Mouse (Mus musculus): ENCODE results near the gene Fat1. TPM values are rescaled to one million over a fixed set of nuclear protein-coding genes. Genes with fewer than 3 reads are reported as not detected.

Fat1 gene
- polyA plus RNA-seq, 1 experiment from 2014 or later, result 14.8 TPM

GRCm38 (mm10) chr8:44945577-44945976 lies 10.3 kb downstream of the Fat1 start:
- no peak overlapping the region for H3K9ac ChIP-seq (ENCODE audit: low read depth, low read length)
- no peaks in the 10 kb centered on the region for H3K27me3 ChIP-seq (replicated peaks; ENCODE audit: control insufficient read depth, insufficient read depth, low read length)
- peaks cover 2% of the 10 kb centered on the region; the same call in 1 of the 2 replicates for H3K4me1 ChIP-seq (ENCODE audit: control insufficient read depth, insufficient read depth, low read depth, low read length)
- H3K36me3 ChIP-seq (ENCODE audit: control insufficient read depth, insufficient read depth, low read length), result peaks cover 5% of the 10 kb centered on the region
- no peak overlapping the region for H3K4me2 ChIP-seq (ENCODE audit: low read length)
- peaks cover 1% of the 10 kb centered on the region; the same call in 1 of the 2 replicates for H3K9me3 ChIP-seq (ENCODE audit: control insufficient read depth, low read length)
- no peak overlapping the region for H3K27ac ChIP-seq (ENCODE audit: low read depth, low read length)
- no peak for ATAC-seq
- 98% methylated on average over 4 of the region's 4 CpGs for WGBS
- H3K4me3 ChIP-seq (ENCODE audit: low read length), result no peak overlapping the region

- no peak overlapping the region for H3K9ac ChIP-seq (ENCODE audit: low read depth, low read length)
- peak; percentile 20; the same call in 1 of the 2 replicates for ATAC-seq
- 66% methylated on average over 9 of the region's 9 CpGs for WGBS
Measured at GRCm38 (mm10) chr8:44948597-44948996, 13.3 kb downstream of the Fat1 start.

GRCm38 (mm10) chr8:44960455-44960854 lies 25.2 kb downstream of the Fat1 start:
- no peaks in the 10 kb centered on the region for H3K36me3 ChIP-seq (ENCODE audit: control insufficient read depth, insufficient read depth, low read length)
- no peaks in the 10 kb centered on the region for H3K27me3 ChIP-seq (replicated peaks; ENCODE audit: control insufficient read depth, insufficient read depth, low read length)
- no peaks in the 10 kb centered on the region for H3K9me3 ChIP-seq (ENCODE audit: control insufficient read depth, low read length)
- H3K4me3 ChIP-seq (ENCODE audit: low read length), result no peak overlapping the region
- H3K4me2 ChIP-seq (ENCODE audit: low read length), result no peak overlapping the region
- 31% methylated on average over 10 of the region's 10 CpGs for WGBS
- ATAC-seq, result no peak
- H3K27ac ChIP-seq (ENCODE audit: low read depth, low read length), result no peak overlapping the region
- H3K4me1 ChIP-seq (ENCODE audit: control insufficient read depth, insufficient read depth, low read depth, low read length), result peaks cover 5% of the 10 kb centered on the region
- no peak overlapping the region for H3K9ac ChIP-seq (ENCODE audit: low read depth, low read length)

More at GRCm38 (mm10) chr8:44948597-44948996, 13.3 kb downstream of the Fat1 start:
- Histone ChIP-seq H3K4me1 (ENCODE audit: control insufficient read depth, insufficient read depth, low read depth, low read length) (peaks cover 2% of the 10 kb centered on the region; the same call in 1 of the 2 replicates), H3K9me3 (ENCODE audit: control insufficient read depth, low read length) (peaks cover 8% of the 10 kb centered on the region), H3K4me3 (ENCODE audit: low read length) (no peak overlapping the region), H3K27me3 (replicated peaks; ENCODE audit: control insufficient read depth, insufficient read depth, low read length) (no peaks in the 10 kb centered on the region), H3K36me3 (ENCODE audit: control insufficient read depth, insufficient read depth, low read length) (peaks cover 35% of the 10 kb centered on the region), H3K27ac (ENCODE audit: low read depth, low read length) (no peak overlapping the region), H3K4me2 (ENCODE audit: low read length) (no peak overlapping the region)

GRCm38 (mm10) chr8:44960906-44961305 lies 25.7 kb downstream of the Fat1 start:
- WGBS, result 57% methylated on average over 5 of the region's 5 CpGs
- H3K9ac ChIP-seq (ENCODE audit: low read depth, low read length), result no peak overlapping the region
- H3K36me3 ChIP-seq (ENCODE audit: control insufficient read depth, insufficient read depth, low read length), result no peaks in the 10 kb centered on the region
- no peak for ATAC-seq
- H3K4me1 ChIP-seq (ENCODE audit: control insufficient read depth, insufficient read depth, low read depth, low read length), result peaks cover 5% of the 10 kb centered on the region
- no peak overlapping the region for H3K4me3 ChIP-seq (ENCODE audit: low read length)
- no peak overlapping the region for H3K27ac ChIP-seq (ENCODE audit: low read depth, low read length)
- H3K9me3 ChIP-seq (ENCODE audit: control insufficient read depth, low read length), result no peaks in the 10 kb centered on the region
- no peaks in the 10 kb centered on the region for H3K27me3 ChIP-seq (replicated peaks; ENCODE audit: control insufficient read depth, insufficient read depth, low read length)
- H3K4me2 ChIP-seq (ENCODE audit: low read length), result no peak overlapping the region

GRCm38 (mm10) chr8:44961492-44961891 lies 26.2 kb downstream of the Fat1 start:
- no peak overlapping the region for H3K4me2 ChIP-seq (ENCODE audit: low read length)
- H3K4me1 ChIP-seq (ENCODE audit: control insufficient read depth, insufficient read depth, low read depth, low read length), result peaks cover 5% of the 10 kb centered on the region

GRCm38 (mm10) chr8:44962572-44963231 lies 27.5 kb downstream of the Fat1 start:
- H3K4me1 ChIP-seq (ENCODE audit: control insufficient read depth, insufficient read depth, low read depth, low read length), result peaks cover 5% of the 10 kb centered on the region
- H3K36me3 ChIP-seq (ENCODE audit: control insufficient read depth, insufficient read depth, low read length), result no peaks in the 10 kb centered on the region
- no peak overlapping the region for H3K27ac ChIP-seq (ENCODE audit: low read depth, low read length)
- 80% methylated on average over 12 of the region's 12 CpGs for WGBS
- H3K9me3 ChIP-seq (ENCODE audit: control insufficient read depth, low read length), result no peaks in the 10 kb centered on the region
- no peak overlapping the region for H3K4me2 ChIP-seq (ENCODE audit: low read length)
- no peak for ATAC-seq
- H3K9ac ChIP-seq (ENCODE audit: low read depth, low read length), result no peak overlapping the region
- H3K4me3 ChIP-seq (ENCODE audit: low read length), result no peak overlapping the region
- H3K27me3 ChIP-seq (replicated peaks; ENCODE audit: control insufficient read depth, insufficient read depth, low read length), result no peaks in the 10 kb centered on the region

More at GRCm38 (mm10) chr8:44961492-44961891, 26.2 kb downstream of the Fat1 start:
- 68% methylated on average over 6 of the region's 6 CpGs for WGBS
- H3K9ac ChIP-seq (ENCODE audit: low read depth, low read length), result no peak overlapping the region
- no peak for ATAC-seq
- no peak overlapping the region for H3K27ac ChIP-seq (ENCODE audit: low read depth, low read length)
- no peaks in the 10 kb centered on the region for H3K36me3 ChIP-seq (ENCODE audit: control insufficient read depth, insufficient read depth, low read length)
- no peaks in the 10 kb centered on the region for H3K9me3 ChIP-seq (ENCODE audit: control insufficient read depth, low read length)
- no peak overlapping the region for H3K4me3 ChIP-seq (ENCODE audit: low read length)
- no peaks in the 10 kb centered on the region for H3K27me3 ChIP-seq (replicated peaks; ENCODE audit: control insufficient read depth, insufficient read depth, low read length)

- Histone ChIP-seq H3K9ac (ENCODE audit: low read depth, low read length) (no peak overlapping the region), H3K27ac (ENCODE audit: low read depth, low read length) (no peak overlapping the region), H3K27me3 (replicated peaks; ENCODE audit: control insufficient read depth, insufficient read depth, low read length) (no peaks in the 10 kb centered on the region), H3K4me3 (ENCODE audit: low read length) (no peak overlapping the region), H3K36me3 (ENCODE audit: control insufficient read depth, insufficient read depth, low read length) (no peaks in the 10 kb centered on the region), H3K4me1 (ENCODE audit: control insufficient read depth, insufficient read depth, low read depth, low read length) (peaks cover 8% of the 10 kb centered on the region), H3K9me3 (ENCODE audit: control insufficient read depth, low read length) (no peaks in the 10 kb centered on the region), H3K4me2 (ENCODE audit: low read length) (no peak overlapping the region)
- WGBS, result 94% methylated on average over 8 of the region's 8 CpGs
- no peak for ATAC-seq
Measured at GRCm38 (mm10) chr8:44967521-44968039, 32.3 kb downstream of the Fat1 start.

- no peak for ATAC-seq
Measured at GRCm38 (mm10) chr8:44970093-44970492, 34.8 kb downstream of the Fat1 start.

GRCm38 (mm10) chr8:44971346-44971745 lies 36.1 kb downstream of the Fat1 start:
- H3K4me3 ChIP-seq (ENCODE audit: low read length), result no peak overlapping the region
- H3K27ac ChIP-seq (ENCODE audit: low read depth, low read length), result no peak overlapping the region
- H3K27me3 ChIP-seq (replicated peaks; ENCODE audit: control insufficient read depth, insufficient read depth, low read length), result no peaks in the 10 kb centered on the region
- no peak overlapping the region for H3K9ac ChIP-seq (ENCODE audit: low read depth, low read length)
- no peak for ATAC-seq
- no peak overlapping the region for H3K4me2 ChIP-seq (ENCODE audit: low read length)
- H3K4me1 ChIP-seq (ENCODE audit: control insufficient read depth, insufficient read depth, low read depth, low read length), result peaks cover 13% of the 10 kb centered on the region
- 13% methylated on average over 6 of the region's 6 CpGs for WGBS
- H3K36me3 ChIP-seq (ENCODE audit: control insufficient read depth, insufficient read depth, low read length), result no peaks in the 10 kb centered on the region
- no peaks in the 10 kb centered on the region for H3K9me3 ChIP-seq (ENCODE audit: control insufficient read depth, low read length)

More at GRCm38 (mm10) chr8:44970093-44970492, 34.8 kb downstream of the Fat1 start:
- Histone ChIP-seq H3K4me2 (ENCODE audit: low read length) (no peak overlapping the region), H3K9me3 (ENCODE audit: control insufficient read depth, low read length) (no peaks in the 10 kb centered on the region), H3K4me1 (ENCODE audit: control insufficient read depth, insufficient read depth, low read depth, low read length) (peaks cover 13% of the 10 kb centered on the region), H3K27me3 (replicated peaks; ENCODE audit: control insufficient read depth, insufficient read depth, low read length) (no peaks in the 10 kb centered on the region), H3K27ac (ENCODE audit: low read depth, low read length) (no peak overlapping the region), H3K4me3 (ENCODE audit: low read length) (no peak overlapping the region), H3K9ac (ENCODE audit: low read depth, low read length) (no peak overlapping the region), H3K36me3 (ENCODE audit: control insufficient read depth, insufficient read depth, low read length) (no peaks in the 10 kb centered on the region)
- WGBS, result 24% methylated on average over 12 of the region's 12 CpGs

Measured in hindbrain, embryonic 16.5 days (tissue).